Mouse (Mus musculus): ENCODE results near the gene Ccr10.

GRCm38 (mm10) chr11:101170811-101171610 is 4.2 kb downstream of the Ccr10 start, which contains the start of gene Plekhh3:
- TF ChIP-seq EP300 (IDR thresholded peaks at IDR 0.05; ENCODE audit: low read depth) (no peak), CTCF (IDR thresholded peaks at IDR 0.05; ENCODE audit: low read depth) (0 out of 2 replicates have a peak, but pooled peaks have one; percentile 4)

Measured in liver, embryonic 14.5 days (tissue).